Mouse (Mus musculus) midbrain, postnatal 0 days (tissue): ENCODE results near the gene Rnf38. TPM values are rescaled to one million over a fixed set of nuclear protein-coding genes. Genes with fewer than 3 reads are reported as not detected.

ENCODE experiments used
- ATAC-seq: fragments of 200-750 bp; cut with Nextera tagmentation; 2 replicates; pipeline ENCODE4 v1.8.0; 2017; ENCODE audit warnings: moderate number of reproducible peaks, mild to moderate bottlenecking, moderate TSS enrichment, moderate library complexity; ENCODE audit not compliant: low FRiP score
- DNase-seq: peaks from one replicate; pipeline ENCODE4 v3.0.0-alpha.2; 2015; ENCODE audit warnings: low spot score
- H3K27ac ChIP-seq: fragments of 300-500 bp; sonication (generic); 2 replicates; pipeline ENCODE4 v1.5.1; 2014; ENCODE audit warnings: low read depth, mild to moderate bottlenecking, low read length, mixed read lengths
- H3K27me3 ChIP-seq: fragments of 300-500 bp; sonication (generic); 2 replicates; pipeline ENCODE4 v1.6.1; 2014; ENCODE audit warnings: low read length, control low read depth, mixed read lengths; ENCODE audit not compliant: insufficient read depth
- H3K36me3 ChIP-seq: fragments of 300-500 bp; sonication (generic); 2 replicates; pipeline ENCODE4 v1.6.1; 2014; ENCODE audit warnings: low read length, control low read depth, mixed read lengths; ENCODE audit not compliant: insufficient read depth
- H3K4me1 ChIP-seq: fragments of 300-500 bp; sonication (generic); 2 replicates; pipeline ENCODE4 v1.6.1; 2014; ENCODE audit warnings: mild to moderate bottlenecking, control low read depth, antibody characterized with exemption, low read length, mixed read lengths; ENCODE audit not compliant: insufficient read depth
- H3K4me2 ChIP-seq: fragments of 300-500 bp; sonication (generic); 2 replicates; pipeline ENCODE4 v1.6.1; 2014; ENCODE audit warnings: low read depth, mild to moderate bottlenecking, low read length, mixed read lengths; ENCODE audit not compliant: poor library complexity, severe bottlenecking
- H3K4me3 ChIP-seq: fragments of 300-500 bp; sonication (generic); 2 replicates; pipeline ENCODE4 v1.5.1; 2014; ENCODE audit warnings: low read depth, mild to moderate bottlenecking, low read length, moderate library complexity
- H3K9ac ChIP-seq: fragments of 300-500 bp; sonication (generic); replicated peaks from 2 replicates; pipeline ENCODE4 v1.6.1; 2014; ENCODE audit warnings: mild to moderate bottlenecking, low read length, moderate library complexity, mixed read lengths; ENCODE audit not compliant: poor library complexity, severe bottlenecking
- H3K9me3 ChIP-seq: fragments of 300-500 bp; sonication (generic); 2 replicates; pipeline ENCODE4 v1.6.1; 2016; ENCODE audit warnings: low read length, control low read depth
- CTCF ChIP-seq: IDR thresholded peaks from 2 replicates; pipeline ENCODE4 v1.5.1; 2016; ENCODE audit warnings: antibody characterized with exemption, mild to moderate bottlenecking
- WGBS: fragments of 180-500 bp; shearing (Covaris S2); extraction: QIAGEN DNeasy Blood & Tissue Kit; methylation state at CpG from one replicate; pipeline ENCODE4 v1.1.7; 2014; 5-methylcytosine and 5-hydroxymethylcytosine counted together
- polyA plus RNA-seq: library from polyadenylated mRNA; unstranded; fragments of >200 nt; fragmentation: Nextera tagmentation; extraction: Ambion mirVana; gene quantifications from 2 replicates; pipeline ENCODE4 v1.2.1, GENCODE M21; 2015
- total RNA-seq: library from RNA; depleted of rRNA; stranded (reverse); fragments of >200 nt; gene quantifications from 2 replicates; pipeline ENCODE4 v1.2.3, GENCODE M21; 2014

The Rnf38 gene
- total and polyA plus RNA-seq, 2 experiments from 2014 or later = 18.6 to 79.7 TPM

DNA sequence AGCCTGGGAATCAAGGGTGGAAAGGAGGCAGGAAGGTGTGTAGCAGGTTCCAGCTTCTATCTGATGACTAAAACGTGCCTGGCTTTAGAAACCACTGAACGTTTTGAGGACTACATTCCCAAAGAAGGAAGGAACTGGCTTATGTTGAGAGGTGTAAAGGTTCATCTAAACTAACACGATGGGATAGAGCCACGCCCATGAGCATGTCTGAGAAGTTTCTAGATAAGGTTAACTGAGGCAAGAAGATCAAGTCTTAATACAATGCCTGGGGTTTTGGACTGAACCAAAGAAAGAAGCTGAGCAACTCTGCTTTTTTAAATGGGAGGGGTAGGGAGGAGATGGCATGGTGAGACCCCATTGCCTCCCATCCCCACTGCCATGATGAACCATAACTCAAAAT lies 78.7 kb downstream of the Rnf38 start:
- Histone ChIP-seq H3K27ac (no peak overlapping the region), H3K4me2 (no peak overlapping the region), H3K4me3 (no peak overlapping the region), H3K36me3 (peaks cover 4% of the 10 kb centered on the region; the same call in 1 of the 2 replicates), H3K9ac (no peak overlapping the region), H3K9me3 (no peaks in the 10 kb centered on the region), H3K4me1 (no peaks in the 10 kb centered on the region), H3K27me3 (no peaks in the 10 kb centered on the region)
- no peak for DNase-seq
- WGBS = 93% methylated on average over 4 of the region's 4 CpGs
- no peak for TF ChIP-seq CTCF
- no peak for ATAC-seq

GRCm38 (mm10) chr4:44152904-44153303 lies 80.7 kb downstream of the Rnf38 start:
- no peak for ATAC-seq
- Histone ChIP-seq H3K36me3 (peaks cover 7% of the 10 kb centered on the region), H3K9ac (no peak overlapping the region), H3K27me3 (no peaks in the 10 kb centered on the region), H3K4me2 (no peak overlapping the region), H3K4me3 (no peak overlapping the region), H3K27ac (no peak overlapping the region), H3K9me3 (no peaks in the 10 kb centered on the region), H3K4me1 (no peaks in the 10 kb centered on the region)
- TF ChIP-seq CTCF = no peak
- no peak for DNase-seq
- 87% methylated on average over 4 of the region's 4 CpGs for WGBS

- Histone ChIP-seq H3K27me3 (no peaks in the 10 kb centered on the region), H3K27ac (no peak overlapping the region), H3K36me3 (peaks cover 42% of the 10 kb centered on the region), H3K4me2 (no peak overlapping the region), H3K9me3 (no peaks in the 10 kb centered on the region), H3K4me3 (no peak overlapping the region), H3K9ac (no peak overlapping the region), H3K4me1 (no peaks in the 10 kb centered on the region)
- 95% methylated on average over 12 of the region's 12 CpGs for WGBS
- TF ChIP-seq CTCF = no peak
- DNase-seq = no peak
- no peak for ATAC-seq
Measured at GRCm38 (mm10) chr4:44126805-44127204, 106.8 kb downstream of the Rnf38 start.

DNA sequence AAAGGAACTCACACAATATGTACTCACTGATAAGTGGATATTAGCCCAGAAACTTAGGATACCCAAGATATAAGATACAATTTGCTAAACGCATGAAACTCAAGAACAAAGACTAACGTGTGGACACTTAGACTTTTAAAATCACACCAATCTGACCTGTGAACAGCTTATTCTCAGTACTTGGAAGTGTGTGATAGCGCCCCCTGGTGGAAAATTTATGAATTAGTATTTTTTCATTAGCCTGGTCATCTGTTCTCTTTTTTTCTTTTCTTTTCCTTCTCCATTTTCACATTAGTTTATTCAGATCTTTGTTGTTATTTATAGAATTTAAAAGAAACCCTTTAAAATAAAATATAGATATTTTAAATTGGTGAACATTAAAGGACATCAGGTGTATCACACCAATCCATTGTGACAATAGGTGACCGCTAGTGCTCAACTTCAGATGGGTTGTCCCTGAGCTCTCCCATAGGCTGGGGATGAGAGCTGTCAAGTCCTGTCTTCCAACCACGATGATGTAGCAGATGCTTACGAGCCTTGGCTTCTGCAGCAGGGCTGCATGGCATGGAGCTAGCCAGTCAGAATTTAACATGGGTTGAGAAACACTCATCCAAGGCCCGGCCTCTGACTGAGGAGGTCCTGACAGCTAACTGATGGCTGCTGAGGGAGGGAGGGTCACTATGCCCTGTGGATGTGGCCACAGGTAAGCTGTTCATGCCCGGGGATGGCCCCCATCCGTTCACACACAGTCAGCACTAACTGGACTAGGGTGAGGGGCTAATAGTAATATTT lies 114.0 kb downstream of the Rnf38 start:
- ATAC-seq = no peak
- DNase-seq = peak; percentile 63

GRCm38 (mm10) chr4:44115046-44115445 lies 118.5 kb downstream of the Rnf38 start:
- Histone ChIP-seq H3K9me3 (no peaks in the 10 kb centered on the region), H3K36me3 (no peaks in the 10 kb centered on the region; the same call in 1 of the 2 replicates), H3K9ac (no peak overlapping the region), H3K27ac (no peak overlapping the region), H3K4me1 (no peaks in the 10 kb centered on the region; the same call in 1 of the 2 replicates), H3K27me3 (no peaks in the 10 kb centered on the region), H3K4me3 (no peak overlapping the region), H3K4me2 (no peak overlapping the region)
- no peak for TF ChIP-seq CTCF
- no peak for DNase-seq
- WGBS = 91% methylated on average over 13 of the region's 13 CpGs
- no peak for ATAC-seq

More for the DNA sequence above, 114.0 kb downstream of the Rnf38 start:
- Histone ChIP-seq H3K9ac (no peak overlapping the region), H3K9me3 (no peaks in the 10 kb centered on the region), H3K4me1 (no peaks in the 10 kb centered on the region), H3K4me3 (no peak overlapping the region), H3K27me3 (no peaks in the 10 kb centered on the region), H3K36me3 (peaks cover 5% of the 10 kb centered on the region; the same call in 1 of the 2 replicates), H3K4me2 (no peak overlapping the region), H3K27ac (no peak overlapping the region)
- 52% methylated on average over 9 of the region's 9 CpGs for WGBS
- peak; percentile 71 for TF ChIP-seq CTCF

DNA sequence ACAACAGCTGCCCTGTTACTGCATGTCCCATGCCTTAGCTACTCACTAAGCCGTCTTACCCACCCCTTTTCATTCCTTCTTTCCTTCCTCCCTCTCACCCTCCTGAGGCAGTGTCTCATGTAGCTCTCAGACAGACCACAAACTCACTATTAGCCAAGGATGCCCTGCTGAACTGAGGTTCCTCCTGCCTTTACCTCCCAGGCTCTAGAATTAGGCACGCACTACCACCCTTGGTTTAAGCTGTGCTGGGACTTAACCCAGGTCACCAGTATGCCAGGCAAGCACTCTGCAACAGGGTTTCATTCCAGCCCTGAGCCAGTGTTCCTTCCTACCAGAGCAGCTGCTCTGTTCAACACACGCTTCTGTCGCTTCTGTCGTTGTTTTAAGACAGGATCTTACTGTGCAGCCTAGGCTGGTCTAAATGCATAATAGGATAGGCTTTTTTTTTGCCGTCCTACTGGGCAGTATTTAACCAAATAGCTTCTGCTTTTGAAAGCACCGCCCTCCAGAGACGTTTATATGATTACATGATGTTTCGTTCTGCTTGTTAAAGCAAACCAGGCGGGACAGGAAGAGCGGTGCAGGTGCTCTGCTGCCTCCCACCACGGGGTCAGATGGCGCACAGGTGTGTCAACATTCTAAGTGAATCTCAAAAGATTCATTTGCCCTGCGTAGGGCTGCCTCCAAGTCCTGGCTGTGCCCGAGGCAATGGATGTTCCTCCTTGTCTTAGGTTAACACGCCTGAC lies 120.0 kb downstream of the Rnf38 start:
- no peak for ATAC-seq
- DNase-seq = peak; percentile 9
- H3K4me3 ChIP-seq = no peak overlapping the region
- H3K4me1 ChIP-seq = no peaks in the 10 kb centered on the region; the same call in 1 of the 2 replicates
- 33% methylated on average over 16 of the region's 16 CpGs for WGBS
- H3K9ac ChIP-seq = no peak overlapping the region
- no peak overlapping the region for H3K27ac ChIP-seq
- H3K4me2 ChIP-seq = no peak overlapping the region
- H3K36me3 ChIP-seq = no peaks in the 10 kb centered on the region; the same call in 1 of the 2 replicates
- no peaks in the 10 kb centered on the region for H3K27me3 ChIP-seq
- TF ChIP-seq CTCF = no peak
- H3K9me3 ChIP-seq = no peaks in the 10 kb centered on the region
